Mouse (Mus musculus) cerebellum, adult 2 months (tissue): Measurements from ENCODE around the gene AC161166.1.

Experiments used
- CTCF ChIP-seq: fragments of 200-500 bp; IDR thresholded peaks from 2 replicates; pipeline ENCODE4 v1.5.1; 2011; ENCODE audit warnings: low read depth, mild to moderate bottlenecking, control low read depth, low read length, moderate library complexity, borderline replicate concordance; ENCODE audit not compliant: insufficient read depth
- POLR2A ChIP-seq: fragments of 200-500 bp; IDR thresholded peaks from 2 replicates; pipeline ENCODE4 v1.6.1; 2011; ENCODE audit warnings: low read length, control low read depth, borderline replicate concordance; ENCODE audit not compliant: insufficient read depth

- no peak for TF ChIP-seq CTCF
- no peak for TF ChIP-seq POLR2A
Measured at GRCm38 (mm10) chr7:24488303-24488702, 24.0 kb downstream of the AC161166.1 start.
